Mouse (Mus musculus) cerebral cortex, adult 2 months (tissue): Measurements from ENCODE around the gene Tigar.

Source experiments
- WGBS: fragments of 180-500 bp; shearing (Covaris S2); methylation state at CpG from one replicate; pipeline ENCODE4 v1.1.7; 2018; 5-methylcytosine and 5-hydroxymethylcytosine counted together

The Tigar gene

GRCm38 (mm10) chr6:127109402-127109930 lies at the start of gene Tigar:
Gene Tigar, minus strand, starts transcription at chr6:127109557.
- under 1% methylated on average over 37 of the region's 37 CpGs for WGBS

GRCm38 (mm10) chr6:127157321-127157720 lies 48.0 kb upstream of the Tigar start:
- 50% methylated on average over 1 of the region's 1 CpGs for WGBS

GRCm38 (mm10) chr6:127155468-127155867 lies 46.1 kb upstream of the Tigar start:
- WGBS, result 6% methylated on average over 15 of the region's 15 CpGs

GRCm38 (mm10) chr6:127154708-127155268 lies 45.4 kb upstream of the Tigar start:
- 2% methylated on average over 28 of the region's 34 CpGs for WGBS

GRCm38 (mm10) chr6:127153972-127154707 lies 44.8 kb upstream of the Tigar start:
- 3% methylated on average over 30 of the region's 30 CpGs for WGBS

GRCm38 (mm10) chr6:127153296-127153800 lies 44.0 kb upstream of the Tigar start:
- under 1% methylated on average over 28 of the region's 28 CpGs for WGBS

GRCm38 (mm10) chr6:127152106-127152951 lies 43.0 kb upstream of the Tigar start, which contains the start of gene Ccnd2:
Gene Ccnd2, minus strand, starts transcription at chr6:127152193.
- WGBS, result 2% methylated on average over 39 of the region's 40 CpGs

- under 1% methylated on average over 29 of the region's 29 CpGs for WGBS
These were observed 42.3 kb upstream of the Tigar start for GRCm38 (mm10) chr6:127151565-127152105.

- under 1% methylated on average over 34 of the region's 34 CpGs for WGBS
These were observed 41.6 kb upstream of the Tigar start for GRCm38 (mm10) chr6:127150663-127151564.

GRCm38 (mm10) chr6:127149944-127150662 lies 40.7 kb upstream of the Tigar start:
- WGBS, result under 1% methylated on average over 38 of the region's 38 CpGs

GRCm38 (mm10) chr6:127149303-127149943 lies 40.1 kb upstream of the Tigar start:
- WGBS, result 1% methylated on average over 30 of the region's 30 CpGs

GRCm38 (mm10) chr6:127148526-127149302 lies 39.4 kb upstream of the Tigar start:
- 13% methylated on average over 20 of the region's 20 CpGs for WGBS

- under 1% methylated on average over 4 of the region's 4 CpGs for WGBS
These were observed 38.3 kb upstream of the Tigar start for GRCm38 (mm10) chr6:127147665-127148064.

GRCm38 (mm10) chr6:127146322-127146947 lies 37.1 kb upstream of the Tigar start:
- WGBS, result 68% methylated on average over 3 of the region's 3 CpGs

GRCm38 (mm10) chr6:127145464-127146190 lies 36.3 kb upstream of the Tigar start:
- 76% methylated on average over 20 of the region's 20 CpGs for WGBS

- 75% methylated on average over 7 of the region's 7 CpGs for WGBS
These were observed 34.4 kb upstream of the Tigar start for GRCm38 (mm10) chr6:127143576-127144288.

GRCm38 (mm10) chr6:127143124-127143520 lies 33.8 kb upstream of the Tigar start:
- WGBS, result 54% methylated on average over 10 of the region's 10 CpGs
